Mouse (Mus musculus) CH12.LX (cell line): Measurements from ENCODE around the gene Gm7694. TPM values are rescaled to one million over a fixed set of nuclear protein-coding genes. Genes with fewer than 3 reads are reported as not detected.

Experiments used
- DNase-seq: peaks from one replicate; pipeline ENCODE4 v3.0.0-alpha.2; 2013; ENCODE audit errors: extremely low read depth
- H3K27ac ChIP-seq: 2 replicates; pipeline ENCODE4 v1.5.1; 2012; ENCODE audit warnings: low read depth, mild to moderate bottlenecking, control low read depth, moderate library complexity; ENCODE audit not compliant: insufficient read depth
- H3K27me3 ChIP-seq: replicated peaks from 2 replicates; pipeline ENCODE3; 2012; ENCODE audit warnings: inconsistent platforms
- H3K36me3 ChIP-seq, 2 experiments: replicated peaks in 1 of 2; 2 replicates each; pipeline versions ENCODE3 to v1.6.1; 2012; ENCODE audit warnings: inconsistent platforms in 1 of 2, low read length in 1 of 2, mild to moderate bottlenecking in 1 of 2, mixed read lengths in 1 of 2, moderate library complexity in 1 of 2; ENCODE audit not compliant: control insufficient read depth in 1 of 2, insufficient read depth in 1 of 2
- H3K4me1 ChIP-seq, 2 experiments: 2 replicates each; pipeline ENCODE4 v1.6.1; 2012; ENCODE audit warnings: inconsistent platforms in 1 of 2, moderate library complexity in 1 of 2; ENCODE audit not compliant: insufficient read depth in 2 of 2, control insufficient read depth in 1 of 2
- H3K4me2 ChIP-seq: 2 replicates; pipeline ENCODE4 v1.6.1; 2012; ENCODE audit warnings: low read depth, mild to moderate bottlenecking, control low read depth; ENCODE audit not compliant: poor library complexity, insufficient read depth, severe bottlenecking
- H3K4me3 ChIP-seq, 3 experiments: fragments of 150-350 bp in 1 of 3; sonication (generic) in 1 of 3; replicated peaks in 1 of 3; 2 replicates each; pipeline versions ENCODE3 to v1.5.1; 2011 to 2012; ENCODE audit warnings: low read depth in 2 of 3, low read length in 2 of 3, mild to moderate bottlenecking in 2 of 3, moderate library complexity in 2 of 3, control low read depth in 1 of 3, improper control_type of control experiment in 1 of 3, inconsistent platforms in 1 of 3, mixed read lengths in 1 of 3; ENCODE audit not compliant: poor library complexity in 1 of 3
- H3K79me2 ChIP-seq: replicated peaks from 2 replicates; pipeline ENCODE4 v1.6.1; 2012; ENCODE audit warnings: mild to moderate bottlenecking, moderate library complexity; ENCODE audit not compliant: control insufficient read depth, poor library complexity, insufficient read depth, severe bottlenecking; ENCODE audit errors: extremely low read depth
- H3K9ac ChIP-seq: 2 replicates; pipeline ENCODE4 v1.6.1; 2012; ENCODE audit warnings: low read depth, mild to moderate bottlenecking, control low read depth, moderate library complexity; ENCODE audit not compliant: insufficient read depth
- H3K9me3 ChIP-seq: replicated peaks from 2 replicates; pipeline ENCODE3; 2012; ENCODE audit warnings: low read length, inconsistent platforms, mixed read lengths
- CHD2 ChIP-seq: IDR thresholded peaks from 2 replicates; pipeline ENCODE4 v1.6.1; 2011; ENCODE audit warnings: low read length, improper control_type of control experiment
- CTCF ChIP-seq, 2 experiments: IDR thresholded peaks in 1 of 2; conservative IDR thresholded peaks in 1 of 2; 2 replicates each; pipeline ENCODE4 v1.5.1; 2011 to 2012; ENCODE audit warnings: low read depth in 2 of 2, low read length in 2 of 2, improper control_type of control experiment in 1 of 2, inconsistent platforms in 1 of 2, mild to moderate bottlenecking in 1 of 2, moderate library complexity in 1 of 2
- E2F4 ChIP-seq: IDR thresholded peaks from 2 replicates; pipeline ENCODE4 v1.6.1; 2011; ENCODE audit warnings: low read depth, low read length, improper control_type of control experiment; ENCODE audit not compliant: insufficient replicate concordance
- ELF1 ChIP-seq: IDR thresholded peaks from 2 replicates; pipeline ENCODE4 v1.6.1; 2014; ENCODE audit warnings: low read depth, mild to moderate bottlenecking, inconsistent platforms, low read length, improper control_type of control experiment
- EP300 ChIP-seq: IDR thresholded peaks from 2 replicates; pipeline ENCODE4 v1.6.1; 2011; ENCODE audit warnings: low read length, improper control_type of control experiment
- ETS1 ChIP-seq: conservative IDR thresholded peaks from 2 replicates; pipeline ENCODE4 v1.6.1; 2012; ENCODE audit warnings: low read depth, mild to moderate bottlenecking, inconsistent platforms, low read length, improper control_type of control experiment, moderate library complexity
- GABPA ChIP-seq: IDR thresholded peaks from 2 replicates; pipeline ENCODE4 v1.6.1; 2012; ENCODE audit warnings: low read depth, low read length, improper control_type of control experiment, inconsistent platforms; ENCODE audit not compliant: insufficient replicate concordance
- HCFC1 ChIP-seq: IDR thresholded peaks from 2 replicates; pipeline ENCODE4 v1.6.1; 2012; ENCODE audit warnings: low read depth, mild to moderate bottlenecking, inconsistent platforms, low read length, improper control_type of control experiment
- JUN ChIP-seq: IDR thresholded peaks from 2 replicates; pipeline ENCODE4 v1.6.1; 2011; ENCODE audit warnings: low read depth, mild to moderate bottlenecking, low read length, improper control_type of control experiment, moderate library complexity; ENCODE audit not compliant: insufficient read depth
- JUND ChIP-seq: conservative IDR thresholded peaks from 2 replicates; pipeline ENCODE4 v1.6.1; 2011; ENCODE audit warnings: low read depth, low read length, improper control_type of control experiment
- KAT2A ChIP-seq: IDR thresholded peaks from 2 replicates; pipeline ENCODE4 v1.6.1; 2012; ENCODE audit warnings: low read length, improper control_type of control experiment, inconsistent platforms; ENCODE audit not compliant: insufficient replicate concordance
- MAFK ChIP-seq: IDR thresholded peaks from 2 replicates; pipeline ENCODE4 v1.6.1; 2011; ENCODE audit warnings: low read length, improper control_type of control experiment; ENCODE audit not compliant: insufficient replicate concordance
- MAZ ChIP-seq: IDR thresholded peaks from 2 replicates; pipeline ENCODE4 v1.6.1; 2012; ENCODE audit warnings: low read depth, mild to moderate bottlenecking, inconsistent platforms, low read length, improper control_type of control experiment, moderate library complexity
- MXI1 ChIP-seq: IDR thresholded peaks from 2 replicates; pipeline ENCODE4 v1.6.1; 2011; ENCODE audit warnings: mild to moderate bottlenecking, low read depth, low read length, improper control_type of control experiment
- MYC ChIP-seq: IDR thresholded peaks from 2 replicates; pipeline ENCODE4 v1.6.1; 2011; ENCODE audit warnings: low read depth, mild to moderate bottlenecking, improper control_type of control experiment, low read length
- NELFE ChIP-seq: IDR thresholded peaks from 2 replicates; pipeline ENCODE4 v1.6.1; 2011; ENCODE audit warnings: low read depth, low read length, improper control_type of control experiment
- NRF1 ChIP-seq: IDR thresholded peaks from 2 replicates; pipeline ENCODE4 v1.6.1; 2014; ENCODE audit warnings: low read depth, mild to moderate bottlenecking, inconsistent platforms, low read length, improper control_type of control experiment, moderate library complexity
- POLR2A ChIP-seq: IDR thresholded peaks from 2 replicates; pipeline ENCODE4 v1.6.1; 2011; ENCODE audit warnings: low read depth, mild to moderate bottlenecking, improper control_type of control experiment, low read length
- RAD21 ChIP-seq: IDR thresholded peaks from 2 replicates; pipeline ENCODE4 v1.6.1; 2011; ENCODE audit warnings: low read depth, mild to moderate bottlenecking, low read length, improper control_type of control experiment, moderate library complexity
- RCOR1 ChIP-seq: conservative IDR thresholded peaks from 2 replicates; pipeline ENCODE4 v1.6.1; 2012; ENCODE audit warnings: low read depth, mild to moderate bottlenecking, inconsistent platforms, low read length, improper control_type of control experiment
- SIN3A ChIP-seq: IDR thresholded peaks from 2 replicates; pipeline ENCODE4 v1.6.1; 2012; ENCODE audit warnings: low read length, improper control_type of control experiment, inconsistent platforms
- SMC3 ChIP-seq: IDR thresholded peaks from 2 replicates; pipeline ENCODE4 v1.6.1; 2011; ENCODE audit warnings: low read depth, low read length, improper control_type of control experiment
- TCF12 ChIP-seq: IDR thresholded peaks from 2 replicates; pipeline ENCODE4 v1.6.1; 2014; ENCODE audit warnings: low read depth, mild to moderate bottlenecking, inconsistent platforms, low read length, improper control_type of control experiment
- UBTF ChIP-seq: IDR thresholded peaks from 2 replicates; pipeline ENCODE4 v1.6.1; 2012; ENCODE audit warnings: low read depth, mild to moderate bottlenecking, inconsistent platforms, low read length, improper control_type of control experiment, moderate library complexity
- USF1 ChIP-seq: IDR thresholded peaks from 2 replicates; pipeline ENCODE4 v1.6.1; 2014; ENCODE audit warnings: low read depth, mild to moderate bottlenecking, inconsistent platforms, low read length, improper control_type of control experiment
- USF2 ChIP-seq: conservative IDR thresholded peaks from 2 replicates; pipeline ENCODE4 v1.6.1; 2011; ENCODE audit warnings: low read depth, low read length, improper control_type of control experiment
- ZKSCAN1 ChIP-seq: IDR thresholded peaks from 2 replicates; pipeline ENCODE4 v1.6.1; 2012; ENCODE audit warnings: low read depth, inconsistent platforms, low read length, improper control_type of control experiment, borderline replicate concordance
- ZMIZ1 ChIP-seq: IDR thresholded peaks from 2 replicates; pipeline ENCODE4 v1.6.1; 2012; ENCODE audit warnings: low read depth, mild to moderate bottlenecking, inconsistent platforms, low read length, improper control_type of control experiment
- dilution Hi-C: fragments of 300-500 bp; cut with MboI; formaldehyde crosslinking; loops from 2 replicates; pipeline ENCODE4 v1.14.3; 2020; ENCODE audit warnings: low sequenced_read_pairs; ENCODE audit not compliant: extremely low pct_unique_long_range_greater_than_20kb, extremely low pct_ligation_motif_present
- in situ Hi-C: fragments of 300-500 bp; cut with MboI; formaldehyde crosslinking; loops from 3 replicates; pipeline ENCODE4 v1.14.3; 2019; ENCODE audit warnings: low sequenced_read_pairs, low pct_ligation_motif_present, low pct_unique_long_range_greater_than_20kb, mixed read lengths
- polyA plus RNA-seq: library from polyadenylated mRNA; unstranded; fragments of >175 nt; gene quantifications from 2 replicates; pipeline ENCODE4 v1.2.1, GENCODE M21; 2012; ENCODE audit warnings: low read depth; ENCODE audit not compliant: insufficient read length
- total RNA-seq, 2 experiments: library from RNA; depleted of rRNA; stranded (reverse); fragments of 300-350 nt in 1 of 2; fragments of >200 nt in 1 of 2; gene quantifications; 2 replicates each; pipeline ENCODE4 v1.2.3; 2012 to 2014

The Gm7694 gene
- total and polyA plus RNA-seq, 3 experiments: 0.04 TPM; not detected in 2

GRCm38 (mm10) chr1:170343081-170343480 is 36.9 kb upstream of the Gm7694 start:
- no peak overlapping the region for H3K4me2 ChIP-seq
- no peak overlapping the region for H3K9ac ChIP-seq
- no peaks in the 10 kb centered on the region for H3K27me3 ChIP-seq
- dilution Hi-C loops: no loop called here
- H3K4me1 ChIP-seq: no peaks in the 10 kb centered on the region
- no peak for TF ChIP-seq MAZ
- TF ChIP-seq JUN: no peak
- no peak for TF ChIP-seq NRF1
- TF ChIP-seq TCF12: no peak
- no peak for TF ChIP-seq E2F4
- no peak for TF ChIP-seq MXI1
- no peak for TF ChIP-seq UBTF
- TF ChIP-seq GABPA: no peak
- no peak for TF ChIP-seq RAD21
- TF ChIP-seq ELF1: no peak
- TF ChIP-seq SIN3A: no peak
- no peak for TF ChIP-seq MYC
- no peak for TF ChIP-seq ZMIZ1
- TF ChIP-seq HCFC1: no peak
- TF ChIP-seq RCOR1: no peak
- no peak for TF ChIP-seq USF2
- TF ChIP-seq JUND: no peak
- TF ChIP-seq KAT2A: no peak
- no peak for TF ChIP-seq ETS1
- no peaks in the 10 kb centered on the region for H3K79me2 ChIP-seq
- no peaks in the 10 kb centered on the region for H3K9me3 ChIP-seq
- no peak overlapping the region for H3K27ac ChIP-seq
- in situ Hi-C loops: no loop called here
- DNase-seq: no peak
- no peaks in the 10 kb centered on the region for H3K36me3 ChIP-seq
- no peak overlapping the region for H3K4me3 ChIP-seq

GRCm38 (mm10) chr1:170339943-170340342 is 33.8 kb upstream of the Gm7694 start:
- dilution Hi-C loops (no loop called here), in situ Hi-C loops (no loop called here)
- no peak for TF ChIP-seq EP300
- no peak for TF ChIP-seq CHD2
- TF ChIP-seq GABPA: no peak
- TF ChIP-seq MYC: no peak
- no peak for TF ChIP-seq ZKSCAN1
- TF ChIP-seq UBTF: no peak
- TF ChIP-seq JUN: no peak
- no peak for TF ChIP-seq HCFC1
- TF ChIP-seq SMC3: no peak
- no peak for TF ChIP-seq MAFK
- no peak for TF ChIP-seq USF2
- TF ChIP-seq CTCF (conservative IDR thresholded peaks at IDR 0.05 in 1 of 2, IDR thresholded peaks at IDR 0.05 in 1 of 2; ENCODE audit: low read depth in 2 of 2, low read length in 2 of 2): no peak
- TF ChIP-seq POLR2A: no peak
- no peak for TF ChIP-seq ELF1
- no peak for TF ChIP-seq USF1
- no peak for TF ChIP-seq NELFE
- no peak for TF ChIP-seq NRF1
- H3K27me3 ChIP-seq: no peaks in the 10 kb centered on the region
- H3K9ac ChIP-seq: no peak overlapping the region
- no peak overlapping the region for H3K27ac ChIP-seq
- H3K9me3 ChIP-seq: no peaks in the 10 kb centered on the region
- H3K4me2 ChIP-seq: no peak overlapping the region
- no peaks in the 10 kb centered on the region for H3K4me1 ChIP-seq
- no peaks in the 10 kb centered on the region for H3K36me3 ChIP-seq
- DNase-seq: no peak
- H3K4me3 ChIP-seq: no peak overlapping the region
- H3K79me2 ChIP-seq: no peaks in the 10 kb centered on the region
